Mouse (Mus musculus) hindbrain, embryonic 13.5 days (tissue): ENCODE data around the gene Rem1. TPM values are rescaled to one million over a fixed set of nuclear protein-coding genes. Genes with fewer than 3 reads are reported as not detected.

Experiments used
- ATAC-seq: fragments of 200-750 bp; cut with Nextera tagmentation; 2 replicates; pipeline ENCODE4 v1.8.0; 2017; ENCODE audit warnings: moderate TSS enrichment; ENCODE audit not compliant: low FRiP score
- H3K27ac ChIP-seq: fragments of 300-500 bp; sonication (generic); 2 replicates; pipeline ENCODE4 v1.5.1; 2015; ENCODE audit warnings: inconsistent platforms, mild to moderate bottlenecking, moderate library complexity
- H3K27me3 ChIP-seq: fragments of 300-500 bp; sonication (generic); 2 replicates; pipeline ENCODE4 v1.6.1; 2015; ENCODE audit warnings: mild to moderate bottlenecking, inconsistent platforms
- H3K36me3 ChIP-seq: fragments of 300-500 bp; sonication (generic); 2 replicates; pipeline ENCODE4 v1.6.1; 2015; ENCODE audit warnings: mild to moderate bottlenecking, inconsistent platforms
- H3K4me1 ChIP-seq: fragments of 300-500 bp; sonication (generic); replicated peaks from 2 replicates; pipeline ENCODE4 v1.6.1; 2015; ENCODE audit warnings: inconsistent platforms
- H3K4me2 ChIP-seq: fragments of 300-500 bp; sonication (generic); 2 replicates; pipeline ENCODE4 v1.6.1; 2015; ENCODE audit warnings: inconsistent platforms, mild to moderate bottlenecking, moderate library complexity
- H3K4me3 ChIP-seq: fragments of 300-500 bp; sonication (generic); 2 replicates; pipeline ENCODE4 v1.5.1; 2015; ENCODE audit warnings: mild to moderate bottlenecking, inconsistent platforms
- H3K9ac ChIP-seq: fragments of 300-500 bp; sonication (generic); 2 replicates; pipeline ENCODE4 v1.6.1; 2015; ENCODE audit warnings: mild to moderate bottlenecking, inconsistent platforms
- H3K9me3 ChIP-seq: fragments of 300-500 bp; sonication (generic); 2 replicates; pipeline ENCODE4 v1.6.1; 2016; ENCODE audit warnings: inconsistent platforms
- WGBS: fragments of 180-500 bp; shearing (Covaris S2); methylation state at CpG from one replicate; pipeline ENCODE4 v1.1.7; 2015; 5-methylcytosine and 5-hydroxymethylcytosine counted together
- polyA plus RNA-seq: library from polyadenylated mRNA; unstranded; fragments of >200 nt; fragmentation: Nextera tagmentation; extraction: Ambion mirVana; gene quantifications from 2 replicates; pipeline ENCODE4 v1.2.1, GENCODE M21; 2015

Rem1 gene
- 0.30 and 0.57 TPM in 2 replicates for polyA plus RNA-seq

- peak within 1 kb of the TSS; percentile 49; the same call in 1 of the 2 replicates for H3K9ac ChIP-seq
- H3K36me3 ChIP-seq = no peaks in the 10 kb centered on the region
- no peaks in the 10 kb centered on the region for H3K9me3 ChIP-seq
- H3K4me1 ChIP-seq = peaks cover 17% of the 10 kb centered on the region
- H3K27me3 ChIP-seq = peaks cover 57% of the 10 kb centered on the region
- H3K27ac ChIP-seq = no peak within 1 kb of the TSS
- no peak for ATAC-seq
- 2% methylated on average over 57 of the region's 59 CpGs for WGBS
- H3K4me3 ChIP-seq = peak within 1 kb of the TSS; percentile 35
- H3K4me2 ChIP-seq = peak within 1 kb of the TSS; percentile 58
Observed at GRCm38 (mm10) chr2:152626774-152627591, at the start of gene Rem1. Rem1 (plus strand) TSS chr2:152626951.

GRCm38 (mm10) chr2:152580107-152580506 is 46.6 kb upstream of the Rem1 start, which contains the start of gene Defb19:
Defb19 (minus strand) TSS chr2:152580312.
- Histone ChIP-seq H3K4me2 (no peak within 1 kb of the TSS), H3K9ac (no peak within 1 kb of the TSS), H3K27ac (no peak within 1 kb of the TSS), H3K4me3 (no peak within 1 kb of the TSS), H3K36me3 (no peaks in the 10 kb centered on the region), H3K9me3 (no peaks in the 10 kb centered on the region), H3K27me3 (no peaks in the 10 kb centered on the region), H3K4me1 (no peaks in the 10 kb centered on the region)
- ATAC-seq = no peak
- WGBS = 65% methylated on average over 7 of the region's 7 CpGs

- Histone ChIP-seq H3K9me3 (no peaks in the 10 kb centered on the region), H3K9ac (no peak overlapping the region), H3K27ac (no peak overlapping the region), H3K4me2 (no peak overlapping the region), H3K36me3 (no peaks in the 10 kb centered on the region), H3K27me3 (no peaks in the 10 kb centered on the region), H3K4me3 (no peak overlapping the region), H3K4me1 (no peaks in the 10 kb centered on the region)
- no peak for ATAC-seq
- WGBS = 94% methylated on average over 11 of the region's 11 CpGs
Observed at GRCm38 (mm10) chr2:152580612-152581011, 46.1 kb upstream of the Rem1 start.

- 81% methylated on average over 4 of the region's 4 CpGs for WGBS
- Histone ChIP-seq H3K9ac (no peak overlapping the region), H3K4me3 (no peak overlapping the region), H3K27me3 (no peaks in the 10 kb centered on the region), H3K4me1 (no peaks in the 10 kb centered on the region), H3K27ac (no peak overlapping the region), H3K4me2 (no peak overlapping the region), H3K36me3 (no peaks in the 10 kb centered on the region), H3K9me3 (no peaks in the 10 kb centered on the region)
- no peak for ATAC-seq
Observed at GRCm38 (mm10) chr2:152586926-152587560, 39.7 kb upstream of the Rem1 start.

- H3K4me1 ChIP-seq = no peaks in the 10 kb centered on the region
- H3K27me3 ChIP-seq = no peaks in the 10 kb centered on the region
- H3K4me3 ChIP-seq = no peak overlapping the region
- H3K27ac ChIP-seq = no peak overlapping the region
- no peak overlapping the region for H3K4me2 ChIP-seq
- 55% methylated on average over 2 of the region's 2 CpGs for WGBS
- ATAC-seq = no peak
- no peak overlapping the region for H3K9ac ChIP-seq
- H3K9me3 ChIP-seq = no peaks in the 10 kb centered on the region
- no peaks in the 10 kb centered on the region for H3K36me3 ChIP-seq
Observed at GRCm38 (mm10) chr2:152588450-152588849, 38.3 kb upstream of the Rem1 start.

- Histone ChIP-seq H3K9me3 (no peaks in the 10 kb centered on the region), H3K9ac (no peak overlapping the region), H3K4me3 (no peak overlapping the region), H3K4me1 (no peaks in the 10 kb centered on the region), H3K27me3 (no peaks in the 10 kb centered on the region), H3K4me2 (no peak overlapping the region), H3K36me3 (no peaks in the 10 kb centered on the region), H3K27ac (no peak overlapping the region)
- ATAC-seq = no peak
- WGBS = 55% methylated on average over 6 of the region's 6 CpGs
Observed at GRCm38 (mm10) chr2:152589021-152589420, 37.7 kb upstream of the Rem1 start.

GRCm38 (mm10) chr2:152599299-152599698 is 27.5 kb upstream of the Rem1 start, which contains the start of gene Defb45:
Defb45 (minus strand) TSS chr2:152599399.
- no peak for ATAC-seq
- H3K27ac ChIP-seq = no peak within 1 kb of the TSS
- no peaks in the 10 kb centered on the region for H3K4me1 ChIP-seq
- H3K36me3 ChIP-seq = no peaks in the 10 kb centered on the region
- no peak within 1 kb of the TSS for H3K9ac ChIP-seq
- no peaks in the 10 kb centered on the region for H3K9me3 ChIP-seq
- 75% methylated on average over 7 of the region's 7 CpGs for WGBS
- H3K27me3 ChIP-seq = no peaks in the 10 kb centered on the region
- no peak within 1 kb of the TSS for H3K4me2 ChIP-seq
- H3K4me3 ChIP-seq = no peak within 1 kb of the TSS

GRCm38 (mm10) chr2:152600076-152600475 is 26.7 kb upstream of the Rem1 start:
- H3K36me3 ChIP-seq = no peaks in the 10 kb centered on the region
- H3K9me3 ChIP-seq = no peaks in the 10 kb centered on the region
- no peaks in the 10 kb centered on the region for H3K27me3 ChIP-seq
- H3K9ac ChIP-seq = no peak overlapping the region
- no peak overlapping the region for H3K27ac ChIP-seq
- H3K4me1 ChIP-seq = no peaks in the 10 kb centered on the region
- no peak overlapping the region for H3K4me2 ChIP-seq
- H3K4me3 ChIP-seq = no peak overlapping the region
- no peak for ATAC-seq
- 81% methylated on average over 6 of the region's 6 CpGs for WGBS

- ATAC-seq = no peak
- H3K36me3 ChIP-seq = no peaks in the 10 kb centered on the region
- H3K27ac ChIP-seq = no peak overlapping the region
- no peak overlapping the region for H3K4me3 ChIP-seq
- 78% methylated on average over 4 of the region's 4 CpGs for WGBS
- no peak overlapping the region for H3K4me2 ChIP-seq
- no peaks in the 10 kb centered on the region for H3K9me3 ChIP-seq
- no peaks in the 10 kb centered on the region for H3K27me3 ChIP-seq
- H3K9ac ChIP-seq = no peak overlapping the region
- no peaks in the 10 kb centered on the region for H3K4me1 ChIP-seq
Observed at GRCm38 (mm10) chr2:152601275-152601960, 25.3 kb upstream of the Rem1 start.

- no peaks in the 10 kb centered on the region for H3K27me3 ChIP-seq
- no peak within 1 kb of the TSS for H3K9ac ChIP-seq
- H3K4me2 ChIP-seq = no peak within 1 kb of the TSS
- ATAC-seq = no peak
- 86% methylated on average over 15 of the region's 15 CpGs for WGBS
- H3K4me3 ChIP-seq = no peak within 1 kb of the TSS
- H3K36me3 ChIP-seq = no peaks in the 10 kb centered on the region
- peaks cover 4% of the 10 kb centered on the region; the same call in 1 of the 2 replicates for H3K9me3 ChIP-seq
- no peaks in the 10 kb centered on the region for H3K4me1 ChIP-seq
- no peak within 1 kb of the TSS for H3K27ac ChIP-seq
Observed at GRCm38 (mm10) chr2:152604057-152604456, 22.7 kb upstream of the Rem1 start, which contains the start of gene Defb36. Defb36 (plus strand) TSS chr2:152604327.

- no peak overlapping the region for H3K4me3 ChIP-seq
- no peaks in the 10 kb centered on the region for H3K4me1 ChIP-seq
- peaks cover 4% of the 10 kb centered on the region; the same call in 1 of the 2 replicates for H3K9me3 ChIP-seq
- H3K27me3 ChIP-seq = no peaks in the 10 kb centered on the region
- H3K4me2 ChIP-seq = no peak overlapping the region
- H3K27ac ChIP-seq = no peak overlapping the region
- H3K9ac ChIP-seq = no peak overlapping the region
- ATAC-seq = no peak
- 71% methylated on average over 6 of the region's 6 CpGs for WGBS
- H3K36me3 ChIP-seq = no peaks in the 10 kb centered on the region
Observed at GRCm38 (mm10) chr2:152607746-152608145, 19.0 kb upstream of the Rem1 start.

- no peak overlapping the region for H3K9ac ChIP-seq
- no peak for ATAC-seq
- H3K36me3 ChIP-seq = no peaks in the 10 kb centered on the region
- WGBS = 95% methylated on average over 1 of the region's 1 CpGs
- no peak overlapping the region for H3K27ac ChIP-seq
- no peak overlapping the region for H3K4me3 ChIP-seq
- no peaks in the 10 kb centered on the region for H3K27me3 ChIP-seq
- no peak overlapping the region for H3K4me2 ChIP-seq
- H3K4me1 ChIP-seq = no peaks in the 10 kb centered on the region
- H3K9me3 ChIP-seq = peaks cover 4% of the 10 kb centered on the region; the same call in 1 of the 2 replicates
Observed at GRCm38 (mm10) chr2:152608719-152609118, 18.0 kb upstream of the Rem1 start.
